Mouse (Mus musculus) limb, embryonic 10.5 days (tissue): ENCODE results near the gene Fhl5. TPM values are rescaled to one million over a fixed set of nuclear protein-coding genes. Genes with fewer than 3 reads are reported as not detected.
"Not testable (repeated sequence)": the region's sequence is repeated elsewhere in the genome, so short reads cannot be mapped to it uniquely, and the experiment has no call there.

ENCODE experiments used
- DNase-seq: peaks from one replicate; pipeline ENCODE4 v3.0.0-alpha.2; 2017; ENCODE audit warnings: low spot score
- H3K27ac ChIP-seq: fragments of 300-500 bp; sonication (generic); 2 replicates; pipeline ENCODE4 v1.5.1; 2016; ENCODE audit warnings: mild to moderate bottlenecking
- H3K27me3 ChIP-seq: fragments of 300-500 bp; sonication (generic); 2 replicates; pipeline ENCODE4 v1.6.1; 2016; ENCODE audit warnings: low read depth, mild to moderate bottlenecking; ENCODE audit not compliant: poor library complexity, severe bottlenecking
- H3K36me3 ChIP-seq: fragments of 300-500 bp; sonication (generic); 2 replicates; pipeline ENCODE4 v1.6.1; 2016; ENCODE audit warnings: mild to moderate bottlenecking, moderate library complexity
- H3K4me1 ChIP-seq: fragments of 300-500 bp; sonication (generic); 2 replicates; pipeline ENCODE4 v1.6.1; 2016
- H3K4me3 ChIP-seq: fragments of 300-500 bp; sonication (generic); 2 replicates; pipeline ENCODE4 v1.5.1; 2016; ENCODE audit warnings: mild to moderate bottlenecking, moderate library complexity
- H3K9me3 ChIP-seq: fragments of 300-500 bp; sonication (generic); replicated peaks from 2 replicates; pipeline ENCODE4 v1.6.1; 2016; ENCODE audit warnings: mild to moderate bottlenecking
- WGBS: fragments of 180-500 bp; shearing (Covaris S2); methylation state at CpG from one replicate; pipeline ENCODE4 v1.1.7; 2016; 5-methylcytosine and 5-hydroxymethylcytosine counted together
- polyA plus RNA-seq: library from polyadenylated mRNA; unstranded; fragments of >200 nt; fragmentation: Nextera tagmentation; extraction: Ambion mirVana; gene quantifications from 2 replicates; pipeline ENCODE4 v1.2.1, GENCODE M21; 2016

Fhl5 gene
- polyA plus RNA-seq: not detected in 2 replicates

DNA sequence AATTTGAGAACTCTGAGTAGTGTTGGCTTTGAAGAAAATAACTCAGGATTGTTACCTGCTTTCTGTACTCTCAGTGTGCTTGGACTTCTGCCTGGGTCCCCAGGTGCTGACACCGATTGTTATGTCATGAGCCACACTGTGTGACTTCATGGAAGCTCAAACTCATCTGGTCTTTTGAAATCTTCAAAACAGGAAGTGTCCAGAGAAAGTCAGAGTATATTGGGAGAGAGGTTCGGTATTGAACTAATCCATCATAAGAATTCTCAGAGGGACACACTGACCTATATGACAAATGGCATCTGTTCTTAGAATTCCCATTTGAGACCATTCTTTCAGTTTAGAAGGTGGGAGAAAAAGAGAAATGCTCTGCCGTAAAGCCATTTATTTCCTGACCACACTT, at the start of gene Fhl5:
Gene Fhl5, minus strand, starts transcription at position 101 of the 400 bp plus-strand sequence.
- H3K36me3 ChIP-seq: no peaks in the 10 kb centered on the region
- H3K4me1 ChIP-seq: no peaks in the 10 kb centered on the region
- H3K27ac ChIP-seq: no peak within 1 kb of the TSS
- DNase-seq: no peak
- 91% methylated on average over 3 of the region's 3 CpGs for WGBS
- H3K9me3 ChIP-seq: no peaks in the 10 kb centered on the region
- no peaks in the 10 kb centered on the region for H3K27me3 ChIP-seq
- H3K4me3 ChIP-seq: no peak within 1 kb of the TSS

GRCm38 (mm10) chr4:25285002-25285401, 42.3 kb upstream of the Fhl5 start:
- not testable (repeated sequence) for H3K4me3 ChIP-seq, H3K4me1 ChIP-seq, H3K27me3 ChIP-seq, H3K36me3 ChIP-seq, H3K9me3 ChIP-seq, H3K27ac ChIP-seq, DNase-seq
- WGBS: 85% methylated on average over 1 of the region's 1 CpGs

GRCm38 (mm10) chr4:25281671-25282038, 39.0 kb upstream of the Fhl5 start, which contains the start of gene Ufl1:
Gene Ufl1, minus strand, starts transcription at chr4:25281821.
- H3K4me1 ChIP-seq: peaks cover 6% of the 10 kb centered on the region; the same call in 1 of the 2 replicates
- under 1% methylated on average over 21 of the region's 30 CpGs for WGBS
- peak within 1 kb of the TSS; percentile 96 for H3K27ac ChIP-seq
- H3K27me3 ChIP-seq: no peaks in the 10 kb centered on the region
- H3K36me3 ChIP-seq: peaks cover 28% of the 10 kb centered on the region
- H3K4me3 ChIP-seq: peak within 1 kb of the TSS; percentile 77
- no peaks in the 10 kb centered on the region for H3K9me3 ChIP-seq
- peak; percentile 94 for DNase-seq

DNA sequence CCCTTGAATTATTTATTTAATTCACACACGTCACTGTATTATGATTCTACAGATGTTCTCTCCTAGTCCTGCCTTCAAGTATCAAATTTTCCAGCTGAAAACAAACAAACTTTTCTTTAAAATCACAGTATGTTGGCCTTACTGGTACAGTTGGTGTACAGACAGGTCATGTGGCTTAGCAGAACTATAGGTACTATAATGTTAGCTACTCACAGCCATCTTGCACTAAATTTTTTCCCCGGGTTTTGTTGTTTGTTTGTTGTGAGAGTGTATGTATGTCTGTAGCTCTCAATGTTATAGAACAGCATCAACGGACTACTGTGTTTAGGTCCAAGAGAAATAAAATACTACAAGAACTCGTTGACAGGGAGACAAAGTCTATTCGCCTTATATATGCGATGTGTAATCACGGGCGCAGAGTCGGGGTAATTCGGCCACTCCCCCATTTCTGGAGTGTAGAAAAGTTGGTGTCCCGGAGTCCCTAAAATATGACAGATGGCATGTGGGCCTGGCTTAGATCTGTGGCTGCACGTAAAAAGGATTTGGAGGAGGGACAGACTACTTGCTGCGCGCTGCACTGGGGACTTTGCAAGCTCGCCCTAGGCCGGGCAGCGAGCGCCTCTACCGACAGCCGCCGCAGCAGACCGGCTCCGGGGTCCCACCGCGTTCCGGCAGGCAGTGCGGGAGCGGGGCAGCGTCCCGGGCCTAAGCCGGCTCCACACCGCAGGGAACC, 38.4 kb upstream of the Fhl5 start:
- peaks cover 33% of the 10 kb centered on the region for H3K36me3 ChIP-seq
- no peak for DNase-seq
- WGBS: 3% methylated on average over 32 of the region's 32 CpGs
- H3K27me3 ChIP-seq: no peaks in the 10 kb centered on the region
- peak overlapping the region; percentile 96 for H3K27ac ChIP-seq
- H3K9me3 ChIP-seq: no peaks in the 10 kb centered on the region
- H3K4me1 ChIP-seq: peaks cover 6% of the 10 kb centered on the region; the same call in 1 of the 2 replicates
- H3K4me3 ChIP-seq: peak overlapping the region; percentile 77

DNA sequence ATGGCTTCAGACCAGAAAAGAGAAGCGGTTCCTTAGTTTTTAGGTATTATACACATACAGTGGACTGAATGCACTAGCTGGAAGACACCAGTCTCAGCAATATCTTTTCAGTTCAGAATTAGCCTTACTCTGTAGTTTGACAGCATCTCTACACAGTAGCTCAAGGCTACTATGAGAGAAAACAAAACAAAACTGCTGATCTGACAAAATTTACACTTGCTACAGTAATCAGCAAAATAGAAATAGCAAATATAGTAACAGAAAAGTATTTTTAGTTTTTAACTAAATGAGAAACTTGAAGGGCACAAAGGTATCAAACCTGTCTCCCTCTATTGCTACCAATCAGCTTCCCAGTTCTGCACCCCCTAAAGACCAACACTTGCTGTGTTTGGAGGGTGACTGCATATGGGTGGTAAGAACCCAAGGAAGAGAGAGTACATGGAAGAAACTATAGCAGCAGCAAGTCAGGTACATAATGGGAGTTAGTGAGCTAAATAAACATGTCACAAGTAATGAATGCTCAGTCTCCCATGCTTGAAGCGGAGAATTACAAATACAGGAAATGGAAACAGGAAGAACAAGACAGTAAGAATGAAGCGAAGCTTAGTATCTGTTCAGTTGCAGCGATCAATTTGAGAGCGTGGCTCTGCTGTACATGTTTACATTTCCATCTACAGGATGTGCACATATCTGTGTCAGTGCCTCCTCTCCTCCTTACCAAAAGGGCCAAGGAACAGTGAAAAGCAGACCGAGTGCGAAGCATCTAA, 30.4 kb upstream of the Fhl5 start:
- DNase-seq: no peak
- Histone ChIP-seq H3K27ac (no peak overlapping the region), H3K27me3 (no peaks in the 10 kb centered on the region), H3K9me3 (no peaks in the 10 kb centered on the region), H3K4me1 (no peaks in the 10 kb centered on the region), H3K36me3 (peaks cover 98% of the 10 kb centered on the region), H3K4me3 (no peak overlapping the region)
- WGBS: 93% methylated on average over 7 of the region's 7 CpGs

GRCm38 (mm10) chr4:25271926-25272325, 29.2 kb upstream of the Fhl5 start:
- H3K27ac ChIP-seq: no peak overlapping the region
- no peaks in the 10 kb centered on the region for H3K4me1 ChIP-seq
- no peak for DNase-seq
- no peak overlapping the region for H3K4me3 ChIP-seq
- WGBS: 88% methylated on average over 1 of the region's 1 CpGs
- H3K36me3 ChIP-seq: peaks cover 98% of the 10 kb centered on the region
- H3K27me3 ChIP-seq: no peaks in the 10 kb centered on the region
- H3K9me3 ChIP-seq: no peaks in the 10 kb centered on the region

GRCm38 (mm10) chr4:25267144-25267543, 24.5 kb upstream of the Fhl5 start:
- peaks cover 96% of the 10 kb centered on the region for H3K36me3 ChIP-seq

DNA sequence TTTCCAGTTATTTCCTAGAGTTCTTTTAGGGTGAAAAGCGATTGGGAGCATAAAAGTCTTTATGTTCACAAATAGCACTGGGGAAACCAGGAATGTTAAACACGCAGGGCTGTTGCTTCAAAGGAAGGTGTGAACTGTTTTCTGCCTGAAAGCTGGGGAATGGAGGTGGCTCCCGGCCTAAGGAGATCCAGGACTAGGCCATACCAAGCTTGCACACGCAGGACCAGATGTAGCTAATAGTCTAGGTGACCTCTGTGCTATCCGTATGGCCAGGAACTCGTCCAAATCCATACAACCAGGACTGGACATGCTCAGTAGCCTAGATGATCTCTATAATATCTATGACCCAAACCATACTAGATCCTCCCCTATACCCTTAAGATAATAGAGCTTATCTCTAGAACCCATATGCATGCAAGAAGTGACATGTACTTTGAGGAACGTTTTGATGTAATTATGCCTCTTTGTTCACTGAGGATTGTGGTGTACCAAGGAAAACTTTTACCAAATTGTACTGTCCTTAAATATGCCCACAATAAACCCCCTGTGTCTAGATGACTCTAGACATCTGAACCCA, 15.2 kb upstream of the Fhl5 start:
- WGBS: 88% methylated on average over 7 of the region's 7 CpGs
- Histone ChIP-seq H3K4me3 (no peak overlapping the region), H3K9me3 (no peaks in the 10 kb centered on the region), H3K27me3 (no peaks in the 10 kb centered on the region), H3K4me1 (no peaks in the 10 kb centered on the region), H3K27ac (no peak overlapping the region), H3K36me3 (peaks cover 80% of the 10 kb centered on the region)
- no peak for DNase-seq

More at GRCm38 (mm10) chr4:25267144-25267543, 24.5 kb upstream of the Fhl5 start:
- no peak for DNase-seq
- WGBS: 92% methylated on average over 3 of the region's 3 CpGs
- no peaks in the 10 kb centered on the region for H3K4me1 ChIP-seq
- no peak overlapping the region for H3K27ac ChIP-seq
- no peak overlapping the region for H3K4me3 ChIP-seq
- no peaks in the 10 kb centered on the region for H3K27me3 ChIP-seq
- H3K9me3 ChIP-seq: no peaks in the 10 kb centered on the region

DNA sequence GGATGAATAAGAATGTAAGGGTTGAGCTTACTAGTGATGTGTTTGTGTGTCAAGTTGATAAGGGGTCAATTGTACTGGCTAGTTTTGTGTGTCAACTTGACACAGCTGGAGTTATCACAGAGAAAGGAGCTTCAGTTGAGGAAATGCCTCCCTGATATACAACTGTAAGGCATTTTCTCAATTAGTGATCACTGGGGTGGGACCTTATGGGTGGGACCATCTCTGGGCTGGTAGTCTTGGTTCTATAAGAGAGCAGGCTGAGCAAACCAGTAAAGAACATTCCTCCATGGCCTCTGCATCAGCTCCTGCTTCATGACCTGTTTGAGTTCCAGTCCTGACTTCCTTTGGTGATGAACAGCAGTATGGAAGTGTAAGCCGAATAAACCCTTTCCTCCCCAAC, 7.0 kb downstream of the Fhl5 start:
- H3K9me3 ChIP-seq, H3K27ac ChIP-seq, H3K27me3 ChIP-seq, H3K4me3 ChIP-seq, H3K4me1 ChIP-seq, H3K36me3 ChIP-seq, DNase-seq: not testable (repeated sequence)
- 87% methylated on average over 1 of the region's 1 CpGs for WGBS

- not testable (repeated sequence) for H3K4me1 ChIP-seq, H3K36me3 ChIP-seq, H3K27me3 ChIP-seq, H3K4me3 ChIP-seq, DNase-seq, H3K9me3 ChIP-seq, H3K27ac ChIP-seq
- WGBS: 80% methylated on average over 1 of the region's 1 CpGs
Observed at GRCm38 (mm10) chr4:25233767-25234166, 8.9 kb downstream of the Fhl5 start.

GRCm38 (mm10) chr4:25232546-25232945, 10.1 kb downstream of the Fhl5 start:
- H3K27me3 ChIP-seq: no peaks in the 10 kb centered on the region
- no peaks in the 10 kb centered on the region for H3K9me3 ChIP-seq
- WGBS: 88% methylated on average over 3 of the region's 3 CpGs
- no peaks in the 10 kb centered on the region for H3K36me3 ChIP-seq
- no peak for DNase-seq
- no peak overlapping the region for H3K4me3 ChIP-seq
- H3K4me1 ChIP-seq: no peaks in the 10 kb centered on the region
- no peak overlapping the region for H3K27ac ChIP-seq

DNA sequence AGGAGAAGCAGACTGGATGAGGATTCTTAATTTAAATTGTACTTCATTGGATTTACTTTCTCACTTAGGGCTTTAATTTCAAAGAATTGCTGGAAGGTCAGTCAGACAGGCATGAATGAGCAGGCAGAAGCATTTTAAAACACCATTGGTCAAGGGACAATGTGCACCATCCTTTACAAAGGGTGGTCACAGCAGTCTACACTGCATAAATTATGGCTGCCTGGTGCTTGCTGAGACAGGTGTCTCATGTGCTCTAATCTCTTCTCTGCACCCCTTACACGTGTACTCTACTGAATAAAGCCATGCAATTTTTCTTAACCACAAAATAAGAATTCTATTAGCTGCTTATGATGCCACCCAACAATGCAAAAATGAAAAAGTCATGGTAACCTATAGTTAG, 15.1 kb downstream of the Fhl5 start:
- H3K4me1 ChIP-seq: no peaks in the 10 kb centered on the region
- no peaks in the 10 kb centered on the region for H3K36me3 ChIP-seq
- no peaks in the 10 kb centered on the region for H3K9me3 ChIP-seq
- DNase-seq: no peak
- H3K27me3 ChIP-seq: no peaks in the 10 kb centered on the region
- H3K27ac ChIP-seq: no peak overlapping the region
- WGBS: 30% methylated on average over 1 of the region's 1 CpGs
- H3K4me3 ChIP-seq: no peak overlapping the region

DNA sequence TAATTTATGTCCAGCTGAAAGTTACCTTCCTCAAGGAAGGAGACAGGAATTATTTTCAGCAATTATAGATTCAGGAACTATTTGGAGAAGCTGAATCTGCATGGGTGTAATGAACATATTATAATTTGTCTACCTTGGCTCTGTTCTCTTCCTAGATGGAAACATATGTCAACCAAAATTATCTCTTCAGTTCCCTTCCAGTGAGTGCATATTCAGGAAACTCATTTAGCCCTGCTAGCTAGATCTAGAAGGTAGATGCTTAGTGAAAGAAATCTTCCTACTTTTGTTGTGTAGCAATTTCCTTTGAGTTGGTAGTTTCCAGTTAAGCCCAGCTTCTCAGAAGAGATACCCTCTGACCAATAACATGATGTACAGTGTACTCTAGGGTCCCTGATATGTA, 20.7 kb downstream of the Fhl5 start:
- Histone ChIP-seq H3K4me3 (no peak overlapping the region), H3K27me3 (no peaks in the 10 kb centered on the region), H3K4me1 (no peaks in the 10 kb centered on the region), H3K9me3 (no peaks in the 10 kb centered on the region), H3K36me3 (no peaks in the 10 kb centered on the region), H3K27ac (no peak overlapping the region)
- DNase-seq: no peak
